Mouse (Mus musculus) intestine, postnatal 0 days (tissue): ENCODE results near the gene Hs6st3. TPM values are rescaled to one million over a fixed set of nuclear protein-coding genes. Genes with fewer than 3 reads are reported as not detected.

Experiments used
- ATAC-seq: fragments of 200-750 bp; cut with Nextera tagmentation; 2 replicates; pipeline ENCODE4 v1.8.0; 2017; ENCODE audit warnings: mild to moderate bottlenecking, moderate TSS enrichment, moderate library complexity
- H3K27ac ChIP-seq: fragments of 300-500 bp; sonication (generic); 2 replicates; pipeline ENCODE4 v1.5.1; 2014; ENCODE audit warnings: mild to moderate bottlenecking, low read depth, low read length, moderate library complexity
- H3K27me3 ChIP-seq: fragments of 300-500 bp; sonication (generic); replicated peaks from 2 replicates; pipeline ENCODE4 v1.6.1; 2014; ENCODE audit warnings: low read length, mixed read lengths; ENCODE audit not compliant: control insufficient read depth, insufficient read depth
- H3K36me3 ChIP-seq: fragments of 300-500 bp; sonication (generic); 2 replicates; pipeline ENCODE4 v1.6.1; 2014; ENCODE audit warnings: mild to moderate bottlenecking, moderate library complexity; ENCODE audit not compliant: control insufficient read depth, insufficient read depth
- H3K4me1 ChIP-seq: fragments of 300-500 bp; sonication (generic); replicated peaks from 2 replicates; pipeline ENCODE4 v1.6.1; 2014; ENCODE audit warnings: antibody characterized with exemption, low read length, mixed read lengths; ENCODE audit not compliant: control insufficient read depth, insufficient read depth
- H3K4me2 ChIP-seq: fragments of 300-500 bp; sonication (generic); replicated peaks from 2 replicates; pipeline ENCODE4 v1.6.1; 2014; ENCODE audit warnings: low read depth, mild to moderate bottlenecking, moderate library complexity
- H3K4me3 ChIP-seq: fragments of 300-500 bp; sonication (generic); 2 replicates; pipeline ENCODE4 v1.5.1; 2014; ENCODE audit warnings: low read depth, low read length
- H3K9ac ChIP-seq: fragments of 300-500 bp; sonication (generic); 2 replicates; pipeline ENCODE4 v1.6.1; 2014; ENCODE audit warnings: mild to moderate bottlenecking, low read depth, low read length
- H3K9me3 ChIP-seq: fragments of 300-500 bp; sonication (generic); 2 replicates; pipeline ENCODE4 v1.6.1; 2016; ENCODE audit warnings: mixed run types; ENCODE audit not compliant: control insufficient read depth
- CTCF ChIP-seq: sonication (generic); IDR thresholded peaks from 2 replicates; pipeline ENCODE4 v1.5.1; 2016; ENCODE audit warnings: low read depth, mild to moderate bottlenecking, control low read depth, antibody characterized with exemption, moderate library complexity
- WGBS: fragments of 180-500 bp; shearing (Covaris S2); extraction: QIAGEN DNeasy Blood & Tissue Kit; methylation state at CpG from one replicate; pipeline ENCODE4 v1.1.7; 2014; 5-methylcytosine and 5-hydroxymethylcytosine counted together
- polyA plus RNA-seq: library from polyadenylated mRNA; unstranded; fragments of >200 nt; fragmentation: Nextera tagmentation; extraction: Ambion mirVana; gene quantifications from 2 replicates; pipeline ENCODE4 v1.2.1, GENCODE M21; 2015

Gene Hs6st3
- polyA plus RNA-seq, 1 experiment from 2014 or later = not detected

DNA sequence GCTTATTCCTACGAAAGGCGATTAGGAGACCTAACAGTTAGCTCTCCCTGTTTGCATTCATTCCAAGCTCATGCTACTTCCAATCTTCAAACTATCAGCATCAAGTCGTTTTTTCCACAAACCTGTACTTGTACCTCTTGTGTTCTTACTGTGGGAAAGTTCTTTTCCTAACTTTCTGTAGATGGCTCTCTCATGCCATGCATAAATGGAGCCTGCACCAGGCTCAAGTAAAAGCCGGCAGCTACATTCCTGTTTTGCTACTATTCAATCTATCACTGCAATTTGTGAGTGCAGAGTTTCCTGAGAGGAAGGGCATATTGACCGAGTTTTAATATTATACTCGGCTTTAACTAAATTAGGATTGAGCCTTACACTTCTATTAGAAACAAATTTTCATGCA lies 25.6 kb upstream of the Hs6st3 start:
- H3K36me3 ChIP-seq = no peaks in the 10 kb centered on the region
- no peaks in the 10 kb centered on the region for H3K27me3 ChIP-seq
- ATAC-seq = no peak
- no peak overlapping the region for H3K27ac ChIP-seq
- H3K9ac ChIP-seq = no peak overlapping the region
- no peak overlapping the region for H3K4me3 ChIP-seq
- TF ChIP-seq CTCF = 0 out of 2 replicates have a peak, but pooled peaks have one; percentile 7
- H3K9me3 ChIP-seq = no peaks in the 10 kb centered on the region
- H3K4me2 ChIP-seq = no peak overlapping the region
- no peaks in the 10 kb centered on the region for H3K4me1 ChIP-seq
- 67% methylated on average over 6 of the region's 6 CpGs for whole genome bisulfite sequencing

DNA sequence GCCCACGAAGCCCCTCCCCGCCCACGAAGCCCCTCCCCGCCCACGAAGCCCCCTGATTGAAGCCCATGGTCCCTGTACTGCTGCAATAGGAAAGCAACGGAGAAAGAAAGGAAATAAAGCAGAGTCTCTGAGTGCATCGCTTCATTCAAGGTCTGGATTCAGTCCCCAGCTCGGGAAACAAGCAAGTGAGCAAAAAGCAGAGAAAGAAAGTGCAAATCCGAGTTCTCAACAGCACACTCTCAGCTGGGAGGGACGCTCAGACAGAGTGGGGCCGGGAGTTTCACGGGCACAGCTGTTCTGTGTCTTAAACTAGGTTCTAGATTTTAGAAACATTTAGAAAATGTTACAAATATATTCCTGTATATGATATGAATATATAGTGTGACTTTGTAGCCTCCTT lies 14.6 kb upstream of the Hs6st3 start:
- no peaks in the 10 kb centered on the region for H3K36me3 ChIP-seq
- no peaks in the 10 kb centered on the region for H3K27me3 ChIP-seq
- TF ChIP-seq CTCF = no peak
- no peak for ATAC-seq
- peak overlapping the region; percentile 20 for H3K4me3 ChIP-seq
- no peaks in the 10 kb centered on the region for H3K9me3 ChIP-seq
- no peaks in the 10 kb centered on the region for H3K4me1 ChIP-seq
- H3K4me2 ChIP-seq = peak overlapping the region; percentile 56
- H3K9ac ChIP-seq = 0 out of 2 replicates have a peak overlapping the region, but pooled peaks have one; percentile 28
- H3K27ac ChIP-seq = no peak overlapping the region
- WGBS = 8% methylated on average over 12 of the region's 12 CpGs

- ATAC-seq = no peak
- Histone ChIP-seq H3K4me2 (peak overlapping the region; percentile 56; the same call in 1 of the 2 replicates), H3K9ac (no peak overlapping the region), H3K36me3 (no peaks in the 10 kb centered on the region), H3K4me1 (no peaks in the 10 kb centered on the region), H3K4me3 (no peak overlapping the region), H3K27ac (no peak overlapping the region), H3K9me3 (no peaks in the 10 kb centered on the region), H3K27me3 (no peaks in the 10 kb centered on the region)
- 29% methylated on average over 3 of the region's 3 CpGs for WGBS
- TF ChIP-seq CTCF = peak; percentile 69
Observed at GRCm38 (mm10) chr14:119124061-119124460, 14.1 kb upstream of the Hs6st3 start.

- 70% methylated on average over 4 of the region's 4 CpGs for WGBS
- Histone ChIP-seq H3K9me3 (no peaks in the 10 kb centered on the region), H3K36me3 (no peaks in the 10 kb centered on the region), H3K4me2 (no peak overlapping the region), H3K27ac (no peak overlapping the region), H3K9ac (no peak overlapping the region), H3K4me3 (no peak overlapping the region), H3K27me3 (no peaks in the 10 kb centered on the region), H3K4me1 (no peaks in the 10 kb centered on the region)
- no peak for TF ChIP-seq CTCF
- no peak for ATAC-seq
Observed at GRCm38 (mm10) chr14:119125840-119126239, 12.3 kb upstream of the Hs6st3 start.

- Histone ChIP-seq H3K27me3 (no peaks in the 10 kb centered on the region), H3K27ac (no peak overlapping the region), H3K36me3 (no peaks in the 10 kb centered on the region), H3K9me3 (no peaks in the 10 kb centered on the region), H3K4me3 (no peak overlapping the region), H3K4me1 (no peaks in the 10 kb centered on the region), H3K9ac (no peak overlapping the region), H3K4me2 (no peak overlapping the region)
- no peak for TF ChIP-seq CTCF
- WGBS = 88% methylated on average over 2 of the region's 2 CpGs
- no peak for ATAC-seq
Observed at GRCm38 (mm10) chr14:119127330-119127729, 10.8 kb upstream of the Hs6st3 start.

DNA sequence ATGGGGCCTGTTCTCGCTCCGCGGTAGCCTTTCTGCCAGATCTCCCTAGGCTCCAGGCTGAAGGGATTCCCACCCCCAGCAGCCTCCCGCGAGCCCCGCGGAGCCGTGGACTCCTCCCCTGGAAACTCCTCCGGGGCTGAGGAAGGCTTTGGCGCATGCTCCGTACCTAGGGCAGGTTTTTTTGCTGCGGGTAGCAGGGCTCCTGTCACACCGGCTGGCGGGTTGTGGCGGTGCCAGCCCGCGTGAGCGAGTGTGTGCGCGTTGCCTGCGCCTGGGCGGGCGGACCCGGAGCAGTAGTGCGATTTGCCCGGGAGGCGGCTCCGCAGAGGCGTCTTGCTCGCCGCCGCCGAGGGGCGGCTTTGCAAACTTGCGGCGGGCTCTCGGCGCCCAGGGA lies 632 bp upstream of the Hs6st3 start:
- Histone ChIP-seq H3K27me3 (peaks cover 43% of the 10 kb centered on the region), H3K27ac (no peak overlapping the region), H3K4me1 (0 out of 2 replicates have a peak, but pooled peaks cover 5% of the 10 kb centered on the region), H3K36me3 (no peaks in the 10 kb centered on the region), H3K4me2 (peak overlapping the region; percentile 97), H3K9ac (no peak overlapping the region), H3K4me3 (peak overlapping the region; percentile 64), H3K9me3 (no peaks in the 10 kb centered on the region)
- peak; percentile 64 for ATAC-seq
- under 1% methylated on average over 38 of the region's 38 CpGs for WGBS
- TF ChIP-seq CTCF = peak; percentile 56

GRCm38 (mm10) chr14:119138786-119139100 lies 602 bp downstream of the Hs6st3 start:
- no peak for TF ChIP-seq CTCF

More at GRCm38 (mm10) chr14:119138786-119139100, 602 bp downstream of the Hs6st3 start:
- no peaks in the 10 kb centered on the region for H3K36me3 ChIP-seq
- no peaks in the 10 kb centered on the region for H3K9me3 ChIP-seq
- peak overlapping the region; percentile 97 for H3K4me2 ChIP-seq
- no peak for ATAC-seq
- WGBS = under 1% methylated on average over 20 of the region's 20 CpGs
- 0 out of 2 replicates have a peak, but pooled peaks cover 5% of the 10 kb centered on the region for H3K4me1 ChIP-seq
- H3K9ac ChIP-seq = no peak overlapping the region
- peak overlapping the region; percentile 64 for H3K4me3 ChIP-seq
- no peak overlapping the region for H3K27ac ChIP-seq
- H3K27me3 ChIP-seq = peaks cover 43% of the 10 kb centered on the region
